Mouse (Mus musculus) activated CD4-positive, CD25-positive, alpha-beta regulatory T cell, adult 4 months (primary cell): Measurements from ENCODE around the gene Ipo11. TPM values are rescaled to one million over a fixed set of nuclear protein-coding genes. Genes with fewer than 3 reads are reported as not detected.
A peak's percentile ranks its signal among the peaks of the same experiment; 100 is the strongest.
"Not testable (repeated sequence)": the region's sequence is repeated elsewhere in the genome, so short reads cannot be mapped to it uniquely, and the experiment has no call there.

Experiments
- ATAC-seq: one replicate; pipeline ENCODE4 v1.8.0; 2017
- polyA plus RNA-seq, 2 experiments: library from polyadenylated mRNA; unstranded; fragments of 100-300 nt; shearing (Covaris generic); gene quantifications; one replicate each; pipeline ENCODE4 v1.2.1; 2017

Gene Ipo11
- polyA plus RNA-seq, result 10 to 100 TPM; 24.2 to 36.6 TPM

- peak; percentile 95 for ATAC-seq
Measured at GRCm38 (mm10) chr13:106936256-106937137, at the start of gene Ipo11. TSS of gene Ipo11 (minus strand) at chr13:106936958.

GRCm38 (mm10) chr13:106961496-106961895 is 24.7 kb upstream of the Ipo11 start:
- no peak for ATAC-seq

GRCm38 (mm10) chr13:106960557-106960956 is 23.8 kb upstream of the Ipo11 start:
- ATAC-seq, result no peak

- ATAC-seq, result no peak
Measured at GRCm38 (mm10) chr13:106958286-106958685, 21.5 kb upstream of the Ipo11 start.

- no peak for ATAC-seq
Measured at GRCm38 (mm10) chr13:106957554-106957953, 20.8 kb upstream of the Ipo11 start.

GRCm38 (mm10) chr13:106954880-106955279 is 18.1 kb upstream of the Ipo11 start:
- no peak for ATAC-seq

- no peak for ATAC-seq
Measured at GRCm38 (mm10) chr13:106947583-106947982, 10.8 kb upstream of the Ipo11 start.

- peak; percentile 99 for ATAC-seq
Measured at GRCm38 (mm10) chr13:106946594-106947540, 10.1 kb upstream of the Ipo11 start, which contains the start of gene Dimt1. TSS of gene Dimt1 (plus strand) at chr13:106947127.

GRCm38 (mm10) chr13:106945518-106945917 is 8.8 kb upstream of the Ipo11 start:
- no peak for ATAC-seq

- no peak for ATAC-seq
Measured at GRCm38 (mm10) chr13:106942721-106943120, 6.0 kb upstream of the Ipo11 start.

GRCm38 (mm10) chr13:106941211-106941976 is 4.6 kb upstream of the Ipo11 start:
- ATAC-seq, result no peak

- ATAC-seq, result no peak
Measured at GRCm38 (mm10) chr13:106937138-106937472, 347 bp upstream of the Ipo11 start.

- ATAC-seq, result no peak
Measured at GRCm38 (mm10) chr13:106935871-106936255, 895 bp downstream of the Ipo11 start.

GRCm38 (mm10) chr13:106929201-106929600 is 7.6 kb downstream of the Ipo11 start:
- no peak for ATAC-seq

- no peak for ATAC-seq
Measured at GRCm38 (mm10) chr13:106928296-106928695, 8.5 kb downstream of the Ipo11 start.

- ATAC-seq, result not testable (repeated sequence)
Measured at GRCm38 (mm10) chr13:106925921-106926320, 10.8 kb downstream of the Ipo11 start.

GRCm38 (mm10) chr13:106918322-106919050 is 18.3 kb downstream of the Ipo11 start:
- peak; percentile 61 for ATAC-seq

- no peak for ATAC-seq
Measured at GRCm38 (mm10) chr13:106913125-106913736, 23.5 kb downstream of the Ipo11 start.

- no peak for ATAC-seq
Measured at GRCm38 (mm10) chr13:106910096-106910495, 26.7 kb downstream of the Ipo11 start.

- no peak for ATAC-seq
Measured at GRCm38 (mm10) chr13:106907273-106907672, 29.5 kb downstream of the Ipo11 start.

- not testable (repeated sequence) for ATAC-seq
Measured at GRCm38 (mm10) chr13:106905154-106905553, 31.6 kb downstream of the Ipo11 start.
